Mouse (Mus musculus): ENCODE measurements at regions not wholly inside any gene's neighbourhood (a gene's known extent, or its start where the extent isn't known, plus 50 kb on each side); places are given as distances from the start of the nearest gene placed in this dataset.

- H3K27ac ChIP-seq (replicated peaks; ENCODE audit: low read depth, low read length): no peak overlapping the region
- H3K4me2 ChIP-seq (ENCODE audit: low read depth, low read length): no peak overlapping the region
- 66% methylated on average over 5 of the region's 5 CpGs for WGBS
- no peak overlapping the region for H3K4me3 ChIP-seq (ENCODE audit: low read depth, low read length)
- H3K4me1 ChIP-seq (ENCODE audit: control insufficient read depth, insufficient read depth, low read length): no peaks in the 10 kb centered on the region
- H3K9me3 ChIP-seq (replicated peaks; ENCODE audit: control insufficient read depth, low read length): no peaks in the 10 kb centered on the region
- H3K27me3 ChIP-seq (ENCODE audit: control insufficient read depth, insufficient read depth, low read length): no peaks in the 10 kb centered on the region
- H3K9ac ChIP-seq (replicated peaks; ENCODE audit: low read length): no peak overlapping the region
- ATAC-seq (replicated peaks; ENCODE audit: insufficient number of reproducible peaks, low FRiP score, low TSS enrichment, low read depth) (no peak), DNase-seq (ENCODE audit: low spot score) (peak; percentile 31)
- H3K36me3 ChIP-seq (replicated peaks; ENCODE audit: control insufficient read depth, insufficient read depth, low read depth, low read length): no peaks in the 10 kb centered on the region
Observed at GRCm38 (mm10) chr7:70300516-70300915, 66.0 kb downstream of the Nr2f2 start.

GRCm38 (mm10) chr7:70291431-70291830, 75.1 kb downstream of the Nr2f2 start:
- no peak for DNase-seq (ENCODE audit: low spot score)

DNA sequence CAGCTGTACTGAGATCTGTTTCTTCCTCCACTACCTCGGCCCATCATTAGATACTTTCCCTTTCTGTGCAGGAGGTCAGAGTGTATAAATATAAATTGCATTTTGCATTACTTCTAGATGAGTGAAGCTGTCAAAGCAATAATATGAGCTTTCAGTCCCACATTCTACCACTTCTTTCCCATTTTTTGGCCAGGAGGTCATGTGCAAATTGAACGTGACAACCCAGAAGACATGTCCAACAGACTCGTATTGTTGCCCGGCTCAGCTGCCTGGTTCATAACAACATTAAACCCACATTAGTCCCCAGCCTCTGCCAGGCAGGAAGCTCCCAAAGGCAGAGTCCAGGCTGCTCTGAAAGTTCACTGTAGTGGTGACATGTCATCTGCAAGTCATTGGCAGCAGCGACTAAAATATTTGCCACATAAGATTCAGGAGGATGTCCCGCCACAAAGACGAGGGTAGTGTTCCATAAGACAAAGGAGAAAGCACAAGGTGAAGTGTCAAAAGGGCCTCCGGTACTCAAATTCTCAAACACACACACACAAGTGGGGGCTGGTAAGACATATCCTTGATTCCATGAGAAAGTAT, 75.7 kb downstream of the Nr2f2 start:
- no peak for ATAC-seq (replicated peaks; ENCODE audit: insufficient number of reproducible peaks, low FRiP score, low TSS enrichment, low read depth)
- H3K27me3 ChIP-seq (ENCODE audit: control insufficient read depth, insufficient read depth, low read length): peaks cover 24% of the 10 kb centered on the region
- no peak overlapping the region for H3K9ac ChIP-seq (replicated peaks; ENCODE audit: low read length)
- H3K9me3 ChIP-seq (replicated peaks; ENCODE audit: control insufficient read depth, low read length): no peaks in the 10 kb centered on the region
- no peak overlapping the region for H3K27ac ChIP-seq (replicated peaks; ENCODE audit: low read depth, low read length)
- H3K4me2 ChIP-seq (ENCODE audit: low read depth, low read length): no peak overlapping the region
- no peak for DNase-seq (ENCODE audit: low spot score)
- no peaks in the 10 kb centered on the region; the same call in 1 of the 2 replicates for H3K4me1 ChIP-seq (ENCODE audit: control insufficient read depth, insufficient read depth, low read length)
- H3K36me3 ChIP-seq (replicated peaks; ENCODE audit: control insufficient read depth, insufficient read depth, low read depth, low read length): no peaks in the 10 kb centered on the region
- WGBS: 63% methylated on average over 8 of the region's 8 CpGs
- H3K4me3 ChIP-seq (ENCODE audit: low read depth, low read length): no peak overlapping the region

More at GRCm38 (mm10) chr7:70291431-70291830, 75.1 kb downstream of the Nr2f2 start:
- H3K4me2 ChIP-seq (ENCODE audit: low read depth, low read length): no peak overlapping the region
- no peaks in the 10 kb centered on the region for H3K9me3 ChIP-seq (replicated peaks; ENCODE audit: control insufficient read depth, low read length)
- no peak overlapping the region for H3K27ac ChIP-seq (replicated peaks; ENCODE audit: low read depth, low read length)
- H3K36me3 ChIP-seq (replicated peaks; ENCODE audit: control insufficient read depth, insufficient read depth, low read depth, low read length): no peaks in the 10 kb centered on the region
- H3K9ac ChIP-seq (replicated peaks; ENCODE audit: low read length): no peak overlapping the region
- H3K4me1 ChIP-seq (ENCODE audit: control insufficient read depth, insufficient read depth, low read length): no peaks in the 10 kb centered on the region; the same call in 1 of the 2 replicates
- H3K4me3 ChIP-seq (ENCODE audit: low read depth, low read length): no peak overlapping the region
- ATAC-seq (replicated peaks; ENCODE audit: insufficient number of reproducible peaks, low FRiP score, low TSS enrichment, low read depth): no peak
- 93% methylated on average over 6 of the region's 6 CpGs for WGBS
- H3K27me3 ChIP-seq (ENCODE audit: control insufficient read depth, insufficient read depth, low read length): peaks cover 21% of the 10 kb centered on the region

DNA sequence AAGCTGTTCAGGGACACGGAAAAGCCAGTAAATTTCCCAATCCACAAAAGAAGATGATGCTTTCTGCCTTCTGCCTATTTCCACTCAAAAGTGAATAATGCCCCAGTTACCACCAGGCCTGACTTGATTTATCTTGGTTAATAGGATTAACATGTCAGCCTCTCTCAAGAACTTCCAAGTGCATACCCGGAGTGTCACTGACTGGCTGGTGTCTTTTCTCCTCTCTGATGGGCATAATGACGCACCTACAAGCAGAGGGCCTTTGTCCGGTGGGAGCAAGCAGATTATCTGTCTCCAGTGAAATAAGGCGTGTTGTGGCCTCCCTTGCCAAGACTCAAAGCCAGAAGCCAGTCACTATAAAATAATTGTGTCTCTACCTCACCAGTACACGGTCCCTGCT, 76.3 kb downstream of the Nr2f2 start:
- WGBS: 45% methylated on average over 6 of the region's 6 CpGs
- no peaks in the 10 kb centered on the region for H3K36me3 ChIP-seq (replicated peaks; ENCODE audit: control insufficient read depth, insufficient read depth, low read depth, low read length)
- ATAC-seq (replicated peaks; ENCODE audit: insufficient number of reproducible peaks, low FRiP score, low TSS enrichment, low read depth) (no peak), DNase-seq (ENCODE audit: low spot score) (no peak)
- no peaks in the 10 kb centered on the region for H3K9me3 ChIP-seq (replicated peaks; ENCODE audit: control insufficient read depth, low read length)
- H3K4me2 ChIP-seq (ENCODE audit: low read depth, low read length): no peak overlapping the region
- H3K27ac ChIP-seq (replicated peaks; ENCODE audit: low read depth, low read length): no peak overlapping the region
- H3K9ac ChIP-seq (replicated peaks; ENCODE audit: low read length): no peak overlapping the region
- peaks cover 28% of the 10 kb centered on the region for H3K27me3 ChIP-seq (ENCODE audit: control insufficient read depth, insufficient read depth, low read length)
- H3K4me3 ChIP-seq (ENCODE audit: low read depth, low read length): no peak overlapping the region
- H3K4me1 ChIP-seq (ENCODE audit: control insufficient read depth, insufficient read depth, low read length): no peaks in the 10 kb centered on the region; the same call in 1 of the 2 replicates

DNA sequence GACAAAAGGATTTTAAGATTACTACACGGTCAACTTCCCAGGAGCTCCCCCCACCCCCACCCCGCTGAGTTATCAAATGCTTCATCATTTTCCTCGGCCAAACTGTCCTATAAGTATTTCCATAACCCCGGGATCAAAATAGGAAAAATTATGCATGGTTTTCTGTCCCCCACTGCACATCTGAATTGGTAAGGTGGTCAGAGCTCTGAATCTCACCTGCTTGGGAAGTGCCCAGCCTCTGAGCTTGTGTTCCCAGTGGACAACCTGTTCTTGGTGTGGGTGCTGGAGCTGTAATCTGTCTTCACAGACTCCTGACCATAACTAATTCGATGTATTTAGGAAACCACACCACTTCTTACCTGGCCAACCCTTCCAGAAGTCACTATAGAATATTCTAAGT, 77.9 kb downstream of the Nr2f2 start:
- H3K4me2 ChIP-seq (ENCODE audit: low read depth, low read length): no peak overlapping the region
- H3K27me3 ChIP-seq (ENCODE audit: control insufficient read depth, insufficient read depth, low read length): peaks cover 38% of the 10 kb centered on the region
- H3K36me3 ChIP-seq (replicated peaks; ENCODE audit: control insufficient read depth, insufficient read depth, low read depth, low read length): no peaks in the 10 kb centered on the region
- H3K4me1 ChIP-seq (ENCODE audit: control insufficient read depth, insufficient read depth, low read length): no peaks in the 10 kb centered on the region; the same call in 1 of the 2 replicates
- no peak overlapping the region for H3K4me3 ChIP-seq (ENCODE audit: low read depth, low read length)
- WGBS: 13% methylated on average over 5 of the region's 5 CpGs
- ATAC-seq (replicated peaks; ENCODE audit: insufficient number of reproducible peaks, low FRiP score, low TSS enrichment, low read depth): no peak
- no peak overlapping the region for H3K27ac ChIP-seq (replicated peaks; ENCODE audit: low read depth, low read length)
- H3K9me3 ChIP-seq (replicated peaks; ENCODE audit: control insufficient read depth, low read length): no peaks in the 10 kb centered on the region
- no peak for DNase-seq (ENCODE audit: low spot score)
- H3K9ac ChIP-seq (replicated peaks; ENCODE audit: low read length): no peak overlapping the region

GRCm38 (mm10) chr7:70287891-70288421, 78.6 kb downstream of the Nr2f2 start:
- H3K4me2 ChIP-seq (ENCODE audit: low read depth, low read length): peak overlapping the region; percentile 30
- H3K27me3 ChIP-seq (ENCODE audit: control insufficient read depth, insufficient read depth, low read length): peaks cover 44% of the 10 kb centered on the region
- H3K9me3 ChIP-seq (replicated peaks; ENCODE audit: control insufficient read depth, low read length): no peaks in the 10 kb centered on the region
- no peak overlapping the region for H3K27ac ChIP-seq (replicated peaks; ENCODE audit: low read depth, low read length)
- H3K9ac ChIP-seq (replicated peaks; ENCODE audit: low read length): no peak overlapping the region; the same call in 1 of the 2 replicates
- ATAC-seq (replicated peaks; ENCODE audit: insufficient number of reproducible peaks, low FRiP score, low TSS enrichment, low read depth): no peak
- no peaks in the 10 kb centered on the region for H3K36me3 ChIP-seq (replicated peaks; ENCODE audit: control insufficient read depth, insufficient read depth, low read depth, low read length)
- under 1% methylated on average over 29 of the region's 29 CpGs for WGBS
- DNase-seq (ENCODE audit: low spot score): peak; percentile 42
- no peaks in the 10 kb centered on the region; the same call in 1 of the 2 replicates for H3K4me1 ChIP-seq (ENCODE audit: control insufficient read depth, insufficient read depth, low read length)
- peak overlapping the region; percentile 23 for H3K4me3 ChIP-seq (ENCODE audit: low read depth, low read length)

- Histone ChIP-seq H3K27ac (replicated peaks; ENCODE audit: low read depth, low read length) (no peak overlapping the region), H3K9ac (replicated peaks; ENCODE audit: low read length) (no peak overlapping the region), H3K4me1 (ENCODE audit: control insufficient read depth, insufficient read depth, low read length) (no peaks in the 10 kb centered on the region; the same call in 1 of the 2 replicates), H3K4me2 (ENCODE audit: low read depth, low read length) (no peak overlapping the region), H3K27me3 (ENCODE audit: control insufficient read depth, insufficient read depth, low read length) (peaks cover 53% of the 10 kb centered on the region), H3K9me3 (replicated peaks; ENCODE audit: control insufficient read depth, low read length) (no peaks in the 10 kb centered on the region), H3K36me3 (replicated peaks; ENCODE audit: control insufficient read depth, insufficient read depth, low read depth, low read length) (no peaks in the 10 kb centered on the region), H3K4me3 (ENCODE audit: low read depth, low read length) (no peak overlapping the region)
- WGBS: 1% methylated on average over 14 of the region's 14 CpGs
- no peak for DNase-seq (ENCODE audit: low spot score)
- no peak for ATAC-seq (replicated peaks; ENCODE audit: insufficient number of reproducible peaks, low FRiP score, low TSS enrichment, low read depth)
Observed at GRCm38 (mm10) chr7:70286836-70287355, 79.6 kb downstream of the Nr2f2 start.

GRCm38 (mm10) chr7:70285344-70285743, 81.2 kb downstream of the Nr2f2 start:
- DNase-seq (ENCODE audit: low spot score) (no peak), ATAC-seq (replicated peaks; ENCODE audit: insufficient number of reproducible peaks, low FRiP score, low TSS enrichment, low read depth) (no peak)
- H3K4me1 ChIP-seq (ENCODE audit: control insufficient read depth, insufficient read depth, low read length): peaks cover 3% of the 10 kb centered on the region
- no peak overlapping the region for H3K9ac ChIP-seq (replicated peaks; ENCODE audit: low read length)
- H3K4me2 ChIP-seq (ENCODE audit: low read depth, low read length): no peak overlapping the region
- 2% methylated on average over 3 of the region's 3 CpGs for WGBS
- no peak overlapping the region for H3K27ac ChIP-seq (replicated peaks; ENCODE audit: low read depth, low read length)
- H3K27me3 ChIP-seq (ENCODE audit: control insufficient read depth, insufficient read depth, low read length): peaks cover 62% of the 10 kb centered on the region
- H3K4me3 ChIP-seq (ENCODE audit: low read depth, low read length): no peak overlapping the region
- H3K9me3 ChIP-seq (replicated peaks; ENCODE audit: control insufficient read depth, low read length): no peaks in the 10 kb centered on the region
- no peaks in the 10 kb centered on the region for H3K36me3 ChIP-seq (replicated peaks; ENCODE audit: control insufficient read depth, insufficient read depth, low read depth, low read length)

Measured in embryonic facial prominence, embryonic 11.5 days (tissue).